Mouse (Mus musculus) right cerebral cortex, postnatal 36 days (tissue): ENCODE measurements around the gene Gm28036.

ENCODE experiments used
- DNase-seq, 2 experiments: peaks; one replicate each; pipeline ENCODE4 v3.0.0; 2022; ENCODE audit warnings: low spot score in 2 of 2, mixed read lengths in 1 of 2

The Gm28036 gene

DNA sequence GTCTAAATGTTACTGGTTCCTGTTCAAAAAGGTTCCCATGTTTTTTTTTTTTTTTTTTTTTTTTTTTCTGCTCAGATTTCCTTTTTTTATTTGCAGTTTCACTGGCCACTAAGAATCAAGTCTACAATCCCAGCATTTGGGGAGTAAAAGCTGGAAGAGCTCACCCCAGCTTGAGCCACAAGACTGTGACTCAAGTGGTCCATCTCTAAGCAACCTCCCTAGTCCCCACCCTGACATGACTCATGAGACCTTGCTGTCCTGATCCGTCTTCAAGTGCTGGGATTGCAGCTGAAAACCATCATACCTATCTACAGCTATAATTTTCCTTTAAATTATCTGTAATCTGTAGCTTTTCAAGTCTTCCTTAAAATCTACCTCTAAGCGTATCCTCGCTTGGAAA, 42.4 kb downstream of the Gm28036 start:
- DNase-seq = no peak

DNA sequence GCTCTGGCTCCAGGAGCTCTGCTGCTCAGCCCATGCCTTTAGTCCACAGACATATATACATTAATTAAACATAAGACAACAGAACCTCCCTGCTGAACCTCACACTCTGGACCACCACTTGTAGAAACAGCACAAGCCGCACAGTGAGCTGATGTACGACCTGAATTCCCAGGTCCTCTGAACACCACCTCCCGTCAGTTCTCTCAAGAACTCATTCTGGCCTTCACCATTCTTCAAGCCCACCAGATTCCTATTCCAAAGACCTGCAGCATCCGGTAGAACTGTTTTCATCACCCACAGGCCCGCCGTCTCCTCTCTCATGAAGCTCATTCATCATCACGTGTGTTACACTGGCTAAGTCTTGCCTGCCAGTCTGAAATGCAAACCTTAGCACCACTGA, 46.5 kb downstream of the Gm28036 start:
- no peak for DNase-seq

DNA sequence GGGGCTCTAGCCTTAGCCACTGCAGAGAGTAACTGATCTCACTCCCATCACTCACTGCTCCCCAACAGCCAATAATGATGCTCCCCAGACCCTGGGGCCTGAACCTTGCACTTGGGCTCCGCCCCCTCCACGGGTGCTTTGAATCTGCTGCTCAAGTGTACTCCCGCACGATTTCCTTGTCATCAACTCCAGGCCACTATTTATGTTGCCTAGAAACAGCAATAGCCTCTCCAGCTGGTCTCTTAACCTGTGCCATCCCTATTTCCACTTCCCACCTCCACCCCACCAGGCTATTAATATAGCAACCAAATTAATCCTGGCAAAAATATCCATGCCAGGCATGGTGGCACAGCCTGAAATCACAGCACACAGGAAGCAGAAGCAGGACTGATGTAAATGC, 47.2 kb downstream of the Gm28036 start:
- no peak for DNase-seq

DNA sequence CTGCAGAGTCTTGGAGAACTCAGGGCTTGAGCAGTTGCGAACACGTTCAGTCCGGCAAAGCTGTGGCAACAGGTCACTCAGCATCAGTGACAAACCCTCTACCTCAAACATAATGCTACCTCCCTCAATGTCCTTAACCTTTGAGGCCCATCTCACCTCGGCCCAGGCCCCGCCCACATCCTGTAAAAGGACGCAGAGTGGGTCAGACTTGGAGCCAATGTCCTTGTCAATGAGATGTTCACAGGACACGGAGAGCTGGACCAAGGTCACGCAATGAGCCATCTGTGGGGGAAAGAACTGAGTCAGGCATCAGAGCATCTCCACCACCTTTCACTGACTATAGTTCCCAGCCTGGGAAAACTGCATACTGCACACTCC, 47.7 kb downstream of the Gm28036 start:
- no peak for DNase-seq

DNA sequence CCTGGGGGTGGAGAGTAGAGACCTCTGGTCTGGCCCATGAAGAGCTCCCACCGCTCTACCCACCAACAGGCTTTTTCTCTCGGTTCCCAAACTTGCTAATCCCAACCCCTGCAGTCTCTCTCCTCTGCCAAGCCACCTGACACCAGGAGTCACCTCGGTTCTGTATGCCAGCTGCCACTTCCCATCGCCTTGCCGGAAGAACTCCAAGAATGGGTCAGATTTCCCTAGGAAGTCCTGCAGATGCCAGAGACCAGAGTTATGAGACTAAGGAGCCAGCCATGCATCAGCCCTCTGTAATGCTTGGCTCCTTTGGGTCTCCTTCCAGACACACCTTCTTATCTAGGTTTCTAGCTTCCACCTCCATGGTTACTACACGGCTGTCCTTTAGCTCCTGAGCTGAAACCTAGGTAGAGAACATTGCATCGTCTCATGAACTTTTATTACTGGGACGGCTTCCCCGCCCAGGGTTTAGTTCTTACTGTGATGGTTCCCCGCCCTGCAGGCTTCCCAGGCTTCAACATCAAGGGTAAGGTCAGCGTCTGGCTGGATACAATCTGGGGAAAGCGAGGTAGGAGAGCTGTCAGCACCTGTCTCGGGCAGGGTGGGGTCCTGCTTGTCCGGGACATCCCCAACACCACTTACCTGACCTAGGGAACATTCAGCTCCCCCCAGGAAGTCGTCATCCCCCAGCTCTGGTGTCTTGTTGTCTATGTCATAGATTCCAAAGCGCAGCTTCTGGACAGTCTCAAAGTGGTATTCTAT, 48.3 kb downstream of the Gm28036 start:
- DNase-seq = no peak

DNA sequence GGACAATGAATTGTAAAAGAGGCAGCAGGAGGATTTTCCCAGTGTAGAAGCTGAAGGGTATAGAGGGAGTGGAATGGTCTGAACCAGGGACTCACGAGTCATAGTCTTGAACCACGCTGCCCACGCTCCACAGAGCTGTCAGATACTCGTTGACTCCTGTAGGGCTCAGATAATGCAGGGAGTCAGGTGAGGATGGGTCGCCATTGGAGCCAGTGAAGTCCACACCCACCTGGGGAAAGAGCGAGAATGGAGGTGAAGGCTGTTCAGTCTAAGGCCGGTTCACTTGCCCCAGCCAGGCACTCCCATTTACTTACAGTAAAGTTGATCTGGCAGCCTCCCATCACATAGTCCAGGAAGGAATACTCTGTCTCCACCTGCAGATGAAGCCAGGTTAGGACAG, 49.4 kb downstream of the Gm28036 start:
- no peak for DNase-seq

DNA sequence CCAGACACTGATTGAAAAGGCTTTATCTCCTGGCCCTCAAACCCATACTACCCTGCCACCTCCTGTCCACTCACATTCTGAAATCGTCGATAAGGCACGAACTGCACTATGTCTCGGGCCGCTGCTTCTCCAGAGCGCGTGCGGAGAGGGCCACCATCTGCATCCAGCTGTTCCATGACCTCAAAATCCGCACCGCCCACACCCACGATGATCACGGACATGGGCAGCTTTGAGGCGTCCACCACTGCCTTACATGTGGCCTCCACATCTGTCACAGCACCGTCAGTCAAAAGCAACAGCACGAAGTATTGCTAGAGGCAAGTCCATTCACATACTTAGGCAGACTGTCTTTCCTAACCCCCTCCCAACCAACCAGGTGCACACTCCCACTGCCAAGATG, 53.2 kb downstream of the Gm28036 start:
- DNase-seq = no peak

DNA sequence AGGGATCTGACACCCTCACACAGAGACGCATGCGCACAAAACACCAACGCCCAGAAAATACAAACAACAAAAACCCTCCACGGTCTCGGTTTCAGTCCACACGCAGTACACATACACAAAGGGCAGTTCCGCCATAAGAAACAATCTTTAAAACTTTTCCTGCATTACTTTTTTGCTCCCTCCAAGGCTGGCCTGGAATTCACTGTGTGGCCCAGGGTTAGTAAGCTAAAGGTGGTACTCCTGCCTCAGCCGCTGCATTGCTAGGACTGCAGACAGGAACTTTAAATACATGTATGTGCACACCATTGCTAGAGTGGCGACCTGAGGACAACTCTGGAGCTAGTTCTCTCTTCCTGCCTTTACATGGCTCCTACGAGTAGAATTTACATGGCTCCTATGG, 55.7 kb downstream of the Gm28036 start:
- no peak for DNase-seq

DNA sequence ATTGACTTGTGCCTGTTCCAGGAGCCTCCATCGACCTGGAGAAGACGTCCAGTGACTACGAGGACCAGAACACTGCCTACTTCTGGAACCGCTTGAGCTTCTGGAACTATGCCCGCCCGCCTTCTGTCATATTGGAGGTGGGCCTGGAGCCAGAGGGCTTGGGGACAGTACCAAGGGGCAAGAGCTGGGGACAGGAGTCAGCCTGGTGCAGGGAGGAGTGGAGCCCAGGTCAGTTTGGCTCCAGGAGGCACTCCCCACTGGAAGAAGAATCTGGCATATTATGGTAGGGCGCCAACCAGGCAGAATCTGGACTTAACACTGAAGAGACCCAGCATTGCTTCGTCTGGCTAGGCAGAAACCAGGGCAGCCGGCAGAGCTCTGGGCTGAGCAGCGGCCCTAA, 59.0 kb downstream of the Gm28036 start:
- no peak for DNase-seq

DNA sequence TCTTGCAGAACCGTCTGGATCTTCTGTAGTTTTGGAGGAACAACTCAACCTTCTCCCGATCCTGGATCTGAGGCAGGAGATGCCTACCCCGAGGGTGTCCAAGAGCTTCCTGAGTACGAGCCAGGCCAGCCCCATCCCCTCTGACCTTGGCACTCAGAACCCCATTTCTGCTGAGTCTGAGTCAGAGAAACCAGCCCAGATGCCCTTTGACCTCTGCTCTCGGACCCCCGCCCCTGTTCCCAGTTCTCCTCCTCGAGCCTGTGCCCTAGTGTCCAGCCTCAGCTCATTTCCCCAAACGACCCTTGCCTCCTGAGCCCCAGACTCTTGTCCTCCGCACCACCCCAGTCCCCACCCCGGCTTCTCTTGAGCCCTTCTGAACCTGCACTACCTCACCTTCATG, 60.8 kb downstream of the Gm28036 start:
- no peak for DNase-seq

DNA sequence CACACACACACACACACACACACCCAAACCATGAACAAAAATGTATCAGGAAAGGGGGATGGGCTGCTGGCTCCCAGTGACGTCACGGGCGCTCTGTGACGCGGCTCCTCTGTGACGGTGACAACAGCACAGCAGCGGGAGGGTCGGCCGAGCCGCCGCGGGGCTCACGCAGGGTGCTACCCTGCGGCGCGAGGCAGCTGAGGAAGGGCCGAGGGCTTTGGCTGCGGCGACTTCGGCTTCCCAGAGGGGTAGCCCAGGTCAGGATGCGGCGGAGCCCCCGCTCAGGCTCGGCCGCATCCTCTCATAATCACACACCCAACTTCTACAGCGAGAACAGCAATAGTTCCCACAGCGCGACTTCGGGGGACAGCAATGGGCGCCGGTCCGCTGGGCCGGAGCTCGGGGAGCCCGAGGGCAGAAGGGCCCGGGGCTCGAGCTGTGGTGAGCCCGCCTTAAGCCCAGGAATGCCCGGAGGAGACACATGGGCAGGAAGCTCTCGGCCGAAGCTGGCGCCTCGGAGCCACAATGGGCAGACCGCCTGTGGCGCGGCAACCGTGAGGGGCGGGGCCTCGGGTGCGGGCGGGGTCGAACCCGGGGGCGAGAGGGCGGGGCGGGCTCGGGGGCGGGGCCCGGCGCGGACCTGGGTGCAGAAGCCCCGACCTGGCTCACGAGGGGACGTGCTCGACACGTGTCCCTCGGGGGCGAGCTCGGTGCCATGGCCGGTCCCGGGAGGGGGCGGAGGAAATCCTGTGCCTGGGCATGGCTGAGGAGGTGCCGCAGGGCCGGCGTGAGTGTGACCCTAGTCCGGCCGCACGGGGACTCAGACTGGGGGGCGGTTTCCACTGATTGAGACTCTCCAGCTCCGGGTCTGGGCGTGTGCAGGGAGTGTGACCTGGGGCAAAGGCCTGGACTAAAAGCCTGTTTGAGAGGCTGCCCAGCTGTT, 61.5 kb downstream of the Gm28036 start, which contains the start of gene Spag4:
Gene Spag4, plus strand, starts transcription at position 77 of the 943 bp plus-strand sequence.
- DNase-seq = peak in 1 of 2 experiments; percentile 48

DNA sequence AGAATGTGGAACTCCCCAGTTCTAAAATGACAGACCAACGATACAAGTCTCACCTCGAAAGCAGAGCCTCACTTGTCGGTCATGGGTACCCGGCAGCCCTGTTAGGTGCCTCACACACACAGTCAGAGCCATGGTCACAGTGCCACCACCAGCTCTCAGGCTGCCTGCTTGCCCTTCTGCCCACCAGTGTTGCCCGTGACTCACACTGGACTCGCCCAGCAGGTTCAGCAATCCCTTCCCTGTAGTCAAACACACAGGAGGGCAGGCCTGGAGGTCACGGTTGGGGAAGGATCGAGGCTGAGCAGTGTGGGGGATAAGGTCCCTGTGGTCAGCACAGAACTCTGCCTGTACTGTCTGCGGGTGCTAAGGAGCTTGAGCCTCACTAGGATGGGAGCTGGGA, 74.1 kb downstream of the Gm28036 start, which contains the start of gene Fer1l4:
Gene Fer1l4, minus strand, starts transcription at position 132 of the 400 bp plus-strand sequence.
- DNase-seq = no peak

DNA sequence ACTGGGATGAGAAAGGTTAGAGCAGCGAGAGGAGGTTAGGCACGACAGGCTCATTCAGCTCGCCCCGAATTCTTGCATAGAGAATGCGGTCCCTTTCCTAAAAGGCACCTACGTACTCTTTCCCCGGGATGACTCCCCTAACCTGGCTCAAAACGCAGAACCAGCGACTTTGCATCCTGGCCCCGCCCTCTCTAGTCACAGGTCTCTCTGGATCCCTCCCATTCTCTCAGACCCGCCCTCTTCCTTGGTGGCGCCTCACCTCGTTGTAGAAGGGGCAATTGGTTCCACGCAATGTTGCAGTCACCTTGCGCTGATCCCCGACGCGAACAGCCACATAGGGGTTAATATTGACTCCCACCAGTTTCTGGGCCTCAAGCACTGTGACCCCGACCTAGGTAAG, 79.0 kb downstream of the Gm28036 start:
- DNase-seq = no peak

DNA sequence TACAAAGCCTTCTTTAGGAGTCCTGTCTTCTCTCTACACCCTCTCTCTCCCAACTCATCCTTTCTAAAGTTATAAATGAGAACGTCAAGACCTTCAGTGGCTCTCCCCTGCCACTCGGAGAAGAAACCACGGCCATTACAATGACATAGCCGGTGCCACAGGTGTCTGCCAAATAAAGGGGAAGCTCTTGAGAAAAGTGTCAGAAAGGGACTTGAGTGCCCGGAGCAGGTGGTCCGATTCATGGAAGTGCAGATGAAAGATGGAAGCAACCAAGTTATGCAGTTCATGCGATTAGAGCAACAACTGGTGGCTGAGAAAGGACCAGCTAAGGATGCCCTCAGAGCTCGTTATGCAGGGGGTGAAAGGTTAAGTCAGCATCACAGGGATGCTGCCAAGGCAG, 84.0 kb downstream of the Gm28036 start:
- no peak for DNase-seq

DNA sequence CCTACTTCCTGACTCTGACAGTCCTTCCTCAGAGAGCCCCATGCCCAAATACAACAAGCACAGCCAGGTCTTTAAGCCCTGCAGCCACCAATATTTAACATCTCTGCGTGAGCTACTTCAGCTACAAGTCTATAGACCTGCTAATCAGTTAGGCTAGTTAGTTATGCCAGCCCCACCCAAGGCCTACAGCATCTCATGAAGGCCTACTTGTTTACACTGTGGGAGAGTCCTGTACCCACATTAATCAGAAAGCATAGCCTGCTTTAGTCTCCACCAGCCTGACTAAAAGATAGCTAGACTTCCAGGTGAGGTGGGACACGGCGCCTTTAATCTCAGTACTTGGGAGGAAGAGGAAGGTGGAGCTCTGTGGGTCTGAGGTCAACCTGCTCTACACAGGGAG, 87.5 kb downstream of the Gm28036 start:
- no peak for DNase-seq

DNA sequence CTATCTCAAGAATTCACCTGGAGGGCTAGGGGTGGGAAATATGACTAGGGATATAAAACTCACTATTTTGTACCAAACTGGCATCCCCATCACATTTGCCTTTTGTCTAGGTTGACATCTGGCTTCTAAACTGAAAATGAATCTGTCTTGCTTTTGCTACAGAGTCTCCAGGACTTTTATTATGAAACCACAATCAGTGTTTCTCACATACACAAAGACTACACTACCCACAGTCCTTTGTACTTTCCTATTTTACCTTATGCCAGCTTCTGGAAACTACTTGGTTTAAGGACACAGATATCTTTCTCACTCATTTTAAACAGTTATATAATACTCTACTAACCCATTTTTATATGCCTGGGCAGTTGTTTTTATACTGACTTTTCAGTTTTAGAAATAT, 101.4 kb downstream of the Gm28036 start:
- no peak for DNase-seq
